Mouse (Mus musculus) retina, adult 2 months (tissue): ENCODE measurements around the gene Gm765.

Source experiments
- DNase-seq: peaks from one replicate; pipeline ENCODE4 v3.0.0-alpha.2; 2012; ENCODE audit warnings: low read depth, low spot score

Gm765 gene

GRCm38 (mm10) chr6:98342654-98343053 lies at the start of gene Gm765:
Gene Gm765 (minus strand): TSS chr6:98342754.
- DNase-seq: no peak

- DNase-seq: no peak
Measured at GRCm38 (mm10) chr6:98385487-98385886, 42.9 kb upstream of the Gm765 start.

- DNase-seq: no peak
Measured at GRCm38 (mm10) chr6:98384431-98384830, 41.9 kb upstream of the Gm765 start.

- peak; percentile 8 for DNase-seq
Measured at GRCm38 (mm10) chr6:98383411-98383810, 40.9 kb upstream of the Gm765 start.

- no peak for DNase-seq
Measured at GRCm38 (mm10) chr6:98366199-98366598, 23.6 kb upstream of the Gm765 start.

- DNase-seq: no peak
Measured at GRCm38 (mm10) chr6:98355271-98355670, 12.7 kb upstream of the Gm765 start.

GRCm38 (mm10) chr6:98353285-98353684 lies 10.7 kb upstream of the Gm765 start:
- DNase-seq: no peak

- no peak for DNase-seq
Measured at GRCm38 (mm10) chr6:98332714-98333113, 9.8 kb downstream of the Gm765 start.

- DNase-seq: no peak
Measured at GRCm38 (mm10) chr6:98311659-98312058, 30.9 kb downstream of the Gm765 start.

- no peak for DNase-seq
Measured at GRCm38 (mm10) chr6:98307647-98308046, 34.9 kb downstream of the Gm765 start.

GRCm38 (mm10) chr6:98307159-98307558 lies 35.4 kb downstream of the Gm765 start:
- DNase-seq: no peak

- DNase-seq: no peak
Measured at GRCm38 (mm10) chr6:98292064-98292463, 50.5 kb downstream of the Gm765 start.

GRCm38 (mm10) chr6:98288316-98288715 lies 54.2 kb downstream of the Gm765 start:
- no peak for DNase-seq

- DNase-seq: no peak
Measured at GRCm38 (mm10) chr6:98287521-98287920, 55.0 kb downstream of the Gm765 start.

GRCm38 (mm10) chr6:98285190-98285589 lies 57.4 kb downstream of the Gm765 start:
- no peak for DNase-seq

- DNase-seq: no peak
Measured at GRCm38 (mm10) chr6:98282791-98283190, 59.8 kb downstream of the Gm765 start.

GRCm38 (mm10) chr6:98271553-98271952 lies 71.0 kb downstream of the Gm765 start:
- DNase-seq: peak; percentile 22

- no peak for DNase-seq
Measured at GRCm38 (mm10) chr6:98262961-98263360, 79.6 kb downstream of the Gm765 start.

- DNase-seq: no peak
Measured at GRCm38 (mm10) chr6:98259016-98259415, 83.5 kb downstream of the Gm765 start.

- DNase-seq: no peak
Measured at GRCm38 (mm10) chr6:98246449-98246848, 96.1 kb downstream of the Gm765 start.

- DNase-seq: no peak
Measured at GRCm38 (mm10) chr6:98243186-98243585, 99.4 kb downstream of the Gm765 start.

GRCm38 (mm10) chr6:98240561-98241272 lies 101.8 kb downstream of the Gm765 start:
- no peak for DNase-seq

GRCm38 (mm10) chr6:98234097-98234496 lies 108.5 kb downstream of the Gm765 start:
- DNase-seq: no peak

GRCm38 (mm10) chr6:98223923-98224322 lies 118.6 kb downstream of the Gm765 start:
- no peak for DNase-seq
